Mouse (Mus musculus): ENCODE measurements at regions not wholly inside any gene's neighbourhood (a gene's known extent, or its start where the extent isn't known, plus 50 kb on each side); places are given as distances from the start of the nearest gene placed in this dataset.

- TF ChIP-seq POLR2A (IDR thresholded peaks at IDR 0.05; ENCODE audit: low read depth, low read length) (no peak), CTCF (conservative IDR thresholded peaks at IDR 0.05; ENCODE audit: insufficient read depth, insufficient read length, low read depth, low read length) (no peak)
These were observed 198.5 kb upstream of the Irx3 start for GRCm38 (mm10) chr8:92000368-92000767.

Measured in kidney, adult 2 months (tissue).